Mouse (Mus musculus) C2C12 (cell line): Measurements from ENCODE around the gene Tgfb3.

Experiments
- CTCF ChIP-seq: IDR thresholded peaks from one replicate; pipeline ENCODE4 v1.5.1; 2011; ENCODE audit not compliant: control insufficient read depth, insufficient read depth, insufficient read length
- USF1 ChIP-seq: IDR thresholded peaks from one replicate; pipeline ENCODE4 v1.6.1; 2011; ENCODE audit warnings: low read depth, mild to moderate bottlenecking, control low read depth, moderate library complexity

DNA sequence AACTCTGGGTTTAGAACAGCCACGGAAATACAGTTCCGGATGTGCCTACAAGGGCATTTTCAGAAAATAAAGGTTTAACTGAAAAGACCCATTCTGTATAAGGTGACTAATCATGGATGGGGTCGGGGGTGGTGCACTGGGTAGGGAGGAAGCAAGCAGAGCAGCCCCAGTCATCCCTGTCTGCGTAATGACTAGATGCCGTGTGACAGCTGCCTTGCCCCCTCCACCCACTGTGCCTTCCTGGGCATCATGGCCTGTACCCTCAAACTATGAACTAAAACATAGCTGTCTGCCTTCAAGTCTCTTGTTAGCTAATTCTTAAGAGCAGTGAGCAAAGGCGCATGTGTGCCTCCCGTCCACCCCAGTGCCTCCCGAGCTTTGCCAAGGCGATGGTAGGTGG is 27.2 kb upstream of the Tgfb3 start:
- no peak for TF ChIP-seq CTCF
- TF ChIP-seq USF1, result no peak
